Mouse (Mus musculus): ENCODE measurements around the gene Cnpy4.
"Not testable (repeated sequence)": the region's sequence is repeated elsewhere in the genome, so short reads cannot be mapped to it uniquely, and the experiment has no call there.

The Cnpy4 gene

DNA sequence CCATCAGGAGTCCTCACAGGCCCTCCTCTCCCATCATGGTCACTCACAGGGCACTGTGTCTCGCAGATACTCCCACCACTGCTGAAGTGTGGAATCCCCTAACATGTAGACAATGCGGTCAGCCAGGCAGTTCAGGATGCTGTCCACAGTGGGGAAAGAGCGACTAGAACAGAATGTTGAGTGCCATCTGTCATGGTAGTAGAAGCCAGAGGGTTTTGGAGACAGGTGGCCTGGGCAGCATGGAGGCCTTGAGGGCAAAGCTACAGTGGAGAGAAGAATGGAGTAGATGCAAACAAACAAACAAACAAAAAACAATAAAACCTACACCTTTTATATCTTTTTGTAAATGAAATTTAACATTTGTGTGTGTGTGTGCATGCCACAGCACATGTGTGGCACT is 14.8 kb downstream of the Cnpy4 start:
- DNase-seq (ENCODE audit: low read depth, low spot score) = no peak

DNA sequence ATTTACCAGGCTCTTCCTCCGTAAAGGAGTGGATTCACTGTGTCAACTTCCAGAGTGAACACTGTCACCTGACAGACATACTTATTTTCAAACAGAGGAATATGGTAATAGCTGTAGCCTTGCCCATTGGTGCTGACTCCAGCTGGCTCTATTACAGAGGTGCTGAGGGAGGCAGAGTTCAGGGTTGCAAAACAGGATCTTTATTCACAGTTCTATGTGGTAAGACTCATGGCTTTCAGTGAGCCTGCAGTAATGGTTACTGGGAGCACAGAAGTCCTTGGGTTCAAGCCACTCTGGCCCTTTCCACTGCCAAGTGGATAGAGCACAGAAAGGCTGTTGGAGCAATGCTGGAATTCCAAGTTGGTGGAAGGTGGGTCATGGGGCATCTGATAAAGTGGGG is 20.0 kb downstream of the Cnpy4 start:
- no peak for DNase-seq (ENCODE audit: low read depth, low spot score)

DNA sequence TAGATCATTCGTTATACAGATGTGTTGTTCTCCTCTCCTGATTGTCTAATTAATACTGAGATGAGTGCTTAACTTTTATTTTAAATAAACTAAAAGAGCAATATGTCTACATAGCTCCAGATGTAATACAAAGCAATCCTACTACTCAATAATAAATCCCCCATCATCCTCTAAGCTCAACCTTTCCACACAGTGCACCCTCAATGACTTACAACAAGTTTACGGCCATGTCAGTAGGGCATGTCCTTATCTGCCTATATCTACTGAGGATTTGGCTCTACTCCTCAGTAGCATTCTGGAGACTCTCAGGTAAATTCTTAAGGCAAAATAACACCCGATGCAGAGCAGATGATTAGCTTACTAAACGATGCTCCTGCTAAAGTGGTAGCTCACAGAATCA is 20.6 kb downstream of the Cnpy4 start:
- no peak for DNase-seq (ENCODE audit: low read depth, low spot score)

- DNase-seq (ENCODE audit: low read depth, low spot score) = not testable (repeated sequence)
These were observed 29.3 kb downstream of the Cnpy4 start for GRCm38 (mm10) chr5:138216632-138217031.

DNA sequence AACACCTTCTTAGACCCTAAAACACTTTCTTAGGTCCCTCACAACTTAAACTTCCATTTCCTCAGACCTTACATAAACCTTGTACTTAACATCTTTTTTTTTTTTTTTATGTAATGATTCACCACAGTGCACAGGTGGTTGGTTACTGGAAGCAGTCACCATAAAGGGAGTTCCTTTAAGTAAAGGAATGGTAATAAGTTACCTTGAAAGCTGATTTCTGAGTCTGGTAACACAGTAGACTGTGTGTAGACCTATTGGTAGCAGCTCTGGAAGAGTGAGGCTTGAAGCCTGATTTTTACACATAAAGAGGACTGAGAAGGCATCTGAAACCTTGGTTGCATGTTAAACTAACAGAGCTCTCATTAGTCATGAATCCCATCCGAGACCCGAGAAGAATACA is 32.6 kb downstream of the Cnpy4 start:
- DNase-seq (ENCODE audit: low read depth, low spot score) = no peak

DNA sequence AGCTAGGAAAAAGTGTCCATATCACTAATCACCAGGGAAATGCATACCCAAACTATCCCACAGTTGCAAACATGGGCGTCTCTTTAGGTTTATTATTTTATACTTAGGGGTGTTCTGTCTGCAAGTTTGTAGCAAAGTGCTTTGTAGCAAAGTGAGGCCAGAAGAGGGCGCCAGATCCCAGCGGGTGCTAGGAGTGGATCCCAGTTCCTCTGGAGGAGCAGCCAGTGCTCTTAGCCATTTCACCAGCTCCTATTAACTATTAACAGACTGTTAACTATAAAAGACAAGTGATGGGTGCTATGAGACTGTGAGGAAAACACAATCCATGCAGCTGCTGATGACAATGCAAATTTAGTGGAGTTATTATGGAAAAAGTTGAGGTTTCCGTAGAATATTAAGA is 34.8 kb downstream of the Cnpy4 start:
- DNase-seq (ENCODE audit: low read depth, low spot score) = no peak

DNA sequence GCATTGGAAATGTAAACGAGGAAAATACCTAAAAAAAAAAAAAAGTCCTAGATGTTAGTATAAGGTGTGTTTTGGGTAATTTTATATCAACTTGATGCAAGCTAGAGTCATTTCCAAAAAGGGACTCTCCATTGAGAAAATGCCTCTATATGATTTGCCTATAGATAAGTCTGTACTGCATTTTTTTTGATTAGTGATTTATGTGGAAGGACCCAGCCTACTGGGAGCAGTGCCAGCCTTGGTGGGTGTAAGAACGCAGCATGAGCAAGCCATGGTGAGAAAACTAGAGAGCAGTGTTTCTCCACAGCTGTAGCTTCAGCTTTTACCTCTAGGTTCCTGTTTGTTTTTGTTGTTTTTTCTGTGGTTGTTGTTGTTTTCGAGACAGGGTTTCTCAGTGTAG is 36.0 kb downstream of the Cnpy4 start:
- no peak for DNase-seq (ENCODE audit: low read depth, low spot score)

GRCm38 (mm10) chr5:138225700-138226099 is 38.4 kb downstream of the Cnpy4 start, which contains the start of gene Nxpe5:
TSS of gene Nxpe5 (plus strand) at chr5:138225898.
- no peak for DNase-seq (ENCODE audit: low read depth, low spot score)

- no peak for DNase-seq (ENCODE audit: low read depth, low spot score)
These were observed 39.2 kb downstream of the Cnpy4 start for GRCm38 (mm10) chr5:138226491-138226890.

GRCm38 (mm10) chr5:138227367-138227766 is 40.1 kb downstream of the Cnpy4 start:
- no peak for DNase-seq (ENCODE audit: low read depth, low spot score)

GRCm38 (mm10) chr5:138228026-138228425 is 40.7 kb downstream of the Cnpy4 start:
- no peak for DNase-seq (ENCODE audit: low read depth, low spot score)

DNA sequence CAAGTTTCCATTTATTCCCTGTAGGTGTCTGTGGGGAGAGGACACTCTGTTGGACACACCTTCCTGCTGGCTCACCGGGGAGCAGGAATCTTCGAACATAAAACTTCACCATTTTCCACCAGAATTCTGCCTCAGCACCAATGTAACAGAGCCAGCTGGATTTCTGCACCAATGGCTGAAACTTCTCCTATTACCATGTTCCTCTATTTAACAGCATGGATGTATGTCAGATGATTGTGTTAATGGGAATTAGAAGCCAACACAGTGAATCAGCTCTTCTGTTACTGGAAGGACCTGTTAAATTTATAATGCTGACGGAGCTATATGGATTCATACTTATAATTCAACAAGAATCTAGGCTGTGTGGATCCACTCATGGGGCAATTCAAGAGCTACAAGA is 42.2 kb downstream of the Cnpy4 start:
- DNase-seq (ENCODE audit: low read depth, low spot score) = no peak

DNA sequence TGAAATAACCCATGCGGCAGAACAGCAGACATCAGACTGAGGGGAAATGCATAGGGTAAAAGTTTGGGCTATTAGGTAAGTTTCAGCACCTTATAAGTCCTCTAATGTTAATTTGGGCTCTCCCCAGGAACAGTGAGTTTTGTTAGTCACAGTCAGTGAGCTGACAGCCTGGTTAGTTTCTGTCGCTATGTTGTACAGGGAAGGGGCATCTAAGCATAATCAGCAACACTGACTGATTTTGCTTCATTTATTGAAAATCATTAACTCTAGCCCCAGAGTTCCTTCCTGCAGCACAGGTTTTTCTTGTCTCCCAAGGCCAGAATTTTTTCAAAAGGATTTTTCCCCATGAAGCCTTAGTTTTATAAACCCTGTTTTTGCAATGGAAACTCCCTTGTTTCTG is 46.5 kb downstream of the Cnpy4 start:
- no peak for DNase-seq (ENCODE audit: low read depth, low spot score)

DNA sequence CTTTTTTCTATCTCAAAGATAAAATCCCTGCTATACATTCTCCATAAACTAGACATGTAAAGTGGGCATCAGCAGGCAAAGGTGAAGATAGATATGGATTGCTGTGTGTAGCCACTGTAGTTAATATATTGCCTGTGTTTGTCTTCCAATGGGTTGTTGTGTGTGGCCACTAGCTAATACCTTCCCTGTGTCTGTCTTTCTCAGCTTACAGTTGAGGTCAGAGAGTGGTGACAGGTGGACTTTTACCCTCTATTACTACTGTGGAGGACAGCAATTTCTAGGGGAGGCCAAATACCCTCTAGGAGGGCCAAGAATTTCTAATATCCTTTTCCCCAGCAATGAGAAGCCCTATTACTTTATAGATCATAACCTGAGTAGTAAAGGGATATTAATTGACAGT is 46.9 kb downstream of the Cnpy4 start:
- DNase-seq (ENCODE audit: low read depth, low spot score) = no peak

GRCm38 (mm10) chr5:138241511-138241910 is 54.2 kb downstream of the Cnpy4 start:
- DNase-seq (ENCODE audit: low read depth, low spot score) = no peak

Measured in WW6 (cell line).